Mouse (Mus musculus) liver, embryonic 14.5 days (tissue): Measurements from ENCODE around the gene Tex26.

Experiments used
- CTCF ChIP-seq: IDR thresholded peaks from 2 replicates; pipeline ENCODE4 v1.5.1; 2016; ENCODE audit warnings: antibody characterized with exemption, low read depth, control low read depth
- EP300 ChIP-seq: IDR thresholded peaks from 2 replicates; pipeline ENCODE4 v1.6.1; 2016; ENCODE audit warnings: antibody characterized with exemption, low read depth

DNA sequence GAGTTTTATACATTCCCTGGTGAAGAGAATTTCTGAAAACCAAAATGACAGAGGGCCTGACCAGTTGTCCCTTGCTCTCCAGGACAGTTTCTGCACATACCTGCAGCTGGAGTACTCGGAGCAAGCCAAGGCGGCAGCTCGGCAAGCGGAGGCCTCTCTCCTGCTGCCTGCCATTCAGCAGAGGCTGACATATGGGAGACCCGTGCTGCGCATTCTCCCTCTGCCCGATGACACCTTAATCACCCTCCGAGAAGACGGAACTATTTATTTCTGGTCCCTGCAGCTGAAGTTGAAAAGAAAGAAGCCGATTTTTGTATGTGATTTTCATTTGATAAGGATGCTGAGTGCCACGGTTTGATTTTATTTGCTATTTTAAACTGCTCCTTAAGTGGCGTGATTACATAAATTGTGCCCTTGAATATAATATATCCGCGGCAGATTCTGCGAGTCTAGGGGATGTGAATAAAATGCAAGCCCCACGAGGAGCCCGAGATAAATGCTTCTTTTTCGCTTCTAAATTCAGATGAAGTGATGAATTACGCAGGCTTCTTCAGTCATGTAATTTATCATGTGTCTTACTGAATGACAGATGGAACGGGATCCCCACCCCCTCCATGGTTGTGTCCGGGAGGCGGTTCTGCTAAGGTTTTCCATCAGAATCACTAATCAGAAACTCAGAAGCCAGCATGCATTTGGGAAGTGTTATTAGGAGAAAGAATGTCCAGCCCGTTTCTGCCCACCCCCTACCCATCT lies 64.1 kb downstream of the Tex26 start:
- TF ChIP-seq CTCF (no peak), EP300 (no peak)
